Mouse (Mus musculus) neural tube, embryonic 15.5 days (tissue): ENCODE data around the gene Itpr2. TPM values are rescaled to one million over a fixed set of nuclear protein-coding genes. Genes with fewer than 3 reads are reported as not detected.
A peak's percentile ranks its signal among the peaks of the same experiment; 100 is the strongest.

Source experiments
- ATAC-seq: fragments of 200-750 bp; cut with Nextera tagmentation; 2 replicates; pipeline ENCODE4 v1.8.0; 2017; ENCODE audit warnings: mild to moderate bottlenecking, moderate TSS enrichment, moderate library complexity; ENCODE audit not compliant: low FRiP score
- H3K27ac ChIP-seq: fragments of 300-500 bp; sonication (generic); replicated peaks from 2 replicates; pipeline ENCODE4 v1.5.1; 2015; ENCODE audit warnings: mild to moderate bottlenecking, inconsistent platforms
- H3K27me3 ChIP-seq: fragments of 300-500 bp; sonication (generic); replicated peaks from 2 replicates; pipeline ENCODE4 v1.6.1; 2015; ENCODE audit warnings: inconsistent platforms
- H3K36me3 ChIP-seq: fragments of 300-500 bp; sonication (generic); 2 replicates; pipeline ENCODE4 v1.6.1; 2015; ENCODE audit warnings: inconsistent platforms
- H3K4me1 ChIP-seq: fragments of 300-500 bp; sonication (generic); 2 replicates; pipeline ENCODE4 v1.6.1; 2015; ENCODE audit warnings: inconsistent platforms
- H3K4me2 ChIP-seq: fragments of 300-500 bp; sonication (generic); 2 replicates; pipeline ENCODE4 v1.6.1; 2015; ENCODE audit warnings: inconsistent platforms, mild to moderate bottlenecking, moderate library complexity
- H3K4me3 ChIP-seq: fragments of 300-500 bp; sonication (generic); replicated peaks from 2 replicates; pipeline ENCODE4 v1.5.1; 2015; ENCODE audit warnings: mild to moderate bottlenecking, inconsistent platforms
- H3K9ac ChIP-seq: fragments of 300-500 bp; sonication (generic); replicated peaks from 2 replicates; pipeline ENCODE4 v1.6.1; 2015; ENCODE audit warnings: mild to moderate bottlenecking, inconsistent platforms
- H3K9me3 ChIP-seq: fragments of 300-500 bp; sonication (generic); replicated peaks from 2 replicates; pipeline ENCODE4 v1.6.1; 2016; ENCODE audit warnings: inconsistent platforms
- WGBS: fragments of 180-500 bp; shearing (Covaris S2); methylation state at CpG from one replicate; pipeline ENCODE4 v1.1.7; 2015; ENCODE audit warnings: mixed read lengths; 5-methylcytosine and 5-hydroxymethylcytosine counted together
- polyA plus RNA-seq: library from polyadenylated mRNA; unstranded; fragments of >200 nt; fragmentation: Nextera tagmentation; extraction: Ambion mirVana; gene quantifications from 2 replicates; pipeline ENCODE4 v1.2.1, GENCODE M21; 2015

Gene Itpr2
- polyA plus RNA-seq, 1 experiment from 2014 or later = 9.0 TPM

DNA sequence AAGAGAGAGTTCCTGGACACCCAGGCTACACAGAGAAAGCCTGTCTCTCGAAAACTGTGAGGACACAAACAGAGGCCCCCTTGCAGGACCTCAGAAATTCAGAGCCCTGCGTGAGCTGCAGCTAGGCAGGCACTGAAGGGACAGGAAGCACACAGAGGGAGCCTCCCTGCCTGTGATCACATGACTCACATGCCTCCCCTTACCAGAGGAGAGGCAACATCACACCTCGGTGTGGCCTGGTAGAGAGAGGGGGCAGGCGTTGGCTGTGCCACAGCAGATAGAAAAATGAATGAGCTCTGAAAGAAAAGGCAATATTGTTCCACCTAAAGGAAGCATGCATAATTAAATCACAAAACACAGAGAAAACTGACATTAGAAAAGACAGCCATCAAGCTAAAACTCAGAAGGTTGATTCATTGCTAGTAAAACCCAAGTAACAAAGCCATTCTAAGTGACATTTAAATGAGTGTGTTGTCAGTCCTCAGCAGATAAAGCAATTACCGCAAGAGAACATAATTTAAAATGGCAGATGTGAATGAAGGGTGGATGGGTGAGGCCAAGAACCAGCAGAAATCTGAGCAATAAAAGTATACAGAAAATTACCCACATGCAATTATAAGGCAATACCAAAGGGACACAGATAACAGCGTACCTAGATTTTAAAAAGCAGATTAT lies 114.8 kb downstream of the Itpr2 start:
- H3K9ac ChIP-seq = no peak overlapping the region
- H3K4me3 ChIP-seq = no peak overlapping the region
- ATAC-seq = 0 out of 2 replicates have a peak, but pooled peaks have one; percentile 41
- H3K36me3 ChIP-seq = no peaks in the 10 kb centered on the region
- no peak overlapping the region for H3K4me2 ChIP-seq
- no peak overlapping the region for H3K27ac ChIP-seq
- WGBS = 19% methylated on average over 6 of the region's 6 CpGs
- 0 out of 2 replicates have a peak, but pooled peaks cover 4% of the 10 kb centered on the region for H3K4me1 ChIP-seq
- H3K27me3 ChIP-seq = no peaks in the 10 kb centered on the region
- no peaks in the 10 kb centered on the region for H3K9me3 ChIP-seq

DNA sequence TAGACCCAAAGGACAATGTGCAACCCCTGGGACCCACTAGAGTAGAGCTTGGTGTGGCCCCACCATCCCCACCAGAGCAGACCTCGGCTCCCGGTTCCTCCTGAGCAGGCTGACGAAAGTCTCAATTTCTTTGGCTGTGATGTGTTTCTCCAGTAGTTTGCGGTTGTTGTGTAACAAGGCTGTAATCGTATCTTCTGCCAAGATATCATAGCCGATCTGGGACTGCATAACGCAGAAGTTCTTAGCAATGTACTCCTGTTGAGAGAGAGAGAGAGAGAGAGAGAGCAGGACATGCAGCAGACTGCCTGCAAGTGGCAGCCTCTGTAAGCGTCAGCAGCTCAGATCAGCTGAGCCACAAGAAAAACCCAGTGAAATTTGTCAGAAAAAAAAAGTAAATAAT lies 122.8 kb downstream of the Itpr2 start:
- ATAC-seq = no peak
- H3K36me3 ChIP-seq = no peaks in the 10 kb centered on the region
- no peak overlapping the region for H3K4me3 ChIP-seq
- no peaks in the 10 kb centered on the region for H3K27me3 ChIP-seq
- no peaks in the 10 kb centered on the region for H3K9me3 ChIP-seq
- no peak overlapping the region for H3K9ac ChIP-seq
- WGBS = 84% methylated on average over 8 of the region's 8 CpGs
- H3K4me1 ChIP-seq = no peaks in the 10 kb centered on the region
- no peak overlapping the region for H3K4me2 ChIP-seq
- no peak overlapping the region for H3K27ac ChIP-seq

DNA sequence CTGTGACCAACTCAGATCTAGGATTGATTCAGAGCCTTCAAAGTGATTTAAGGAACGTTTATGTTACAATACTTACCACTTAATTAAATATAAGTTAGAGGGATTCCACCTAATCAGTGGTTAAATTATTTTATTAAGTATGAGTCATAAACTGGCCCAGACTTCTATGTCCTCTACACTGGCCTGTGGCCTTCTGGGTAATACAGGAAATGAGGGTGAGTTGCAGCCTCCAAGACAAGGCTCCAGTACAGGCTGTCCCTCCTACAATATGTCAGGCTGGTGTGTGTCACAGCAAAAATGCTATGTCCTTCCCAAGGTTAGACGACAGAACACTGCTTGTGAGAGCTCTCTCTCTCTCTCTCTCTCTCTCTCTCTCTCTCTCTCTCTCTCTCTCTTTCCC lies 130.5 kb downstream of the Itpr2 start:
- H3K4me3 ChIP-seq = no peak overlapping the region
- H3K36me3 ChIP-seq = no peaks in the 10 kb centered on the region
- H3K27me3 ChIP-seq = no peaks in the 10 kb centered on the region
- no peak overlapping the region for H3K4me2 ChIP-seq
- no peak overlapping the region for H3K9ac ChIP-seq
- no peak for ATAC-seq
- WGBS = 74% methylated on average over 2 of the region's 2 CpGs
- no peak overlapping the region for H3K27ac ChIP-seq
- H3K4me1 ChIP-seq = no peaks in the 10 kb centered on the region
- H3K9me3 ChIP-seq = no peaks in the 10 kb centered on the region

DNA sequence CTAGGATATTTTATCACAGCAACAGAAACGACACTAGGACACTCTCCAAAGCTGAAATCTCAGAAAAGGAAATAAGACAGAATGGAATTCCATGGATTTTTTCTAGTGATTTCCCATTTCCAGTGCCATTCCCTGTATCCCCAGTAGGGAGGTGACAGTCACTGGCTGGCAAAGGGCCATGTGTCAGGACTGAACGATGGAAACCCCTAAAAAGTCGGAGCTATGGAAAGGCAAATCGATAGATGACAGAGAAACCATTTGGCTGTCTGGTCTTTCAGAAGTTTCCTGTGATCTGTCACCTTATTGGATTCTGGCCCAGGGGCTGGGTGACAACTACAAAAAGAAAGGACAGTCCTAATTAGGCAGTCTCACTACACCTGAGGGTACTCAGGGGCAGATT lies 135.8 kb downstream of the Itpr2 start:
- no peak overlapping the region for H3K9ac ChIP-seq
- no peaks in the 10 kb centered on the region for H3K36me3 ChIP-seq
- no peak for ATAC-seq
- H3K4me1 ChIP-seq = no peaks in the 10 kb centered on the region
- 86% methylated on average over 4 of the region's 4 CpGs for WGBS
- H3K27ac ChIP-seq = no peak overlapping the region
- H3K4me3 ChIP-seq = no peak overlapping the region
- no peaks in the 10 kb centered on the region for H3K27me3 ChIP-seq
- H3K4me2 ChIP-seq = no peak overlapping the region
- H3K9me3 ChIP-seq = no peaks in the 10 kb centered on the region

DNA sequence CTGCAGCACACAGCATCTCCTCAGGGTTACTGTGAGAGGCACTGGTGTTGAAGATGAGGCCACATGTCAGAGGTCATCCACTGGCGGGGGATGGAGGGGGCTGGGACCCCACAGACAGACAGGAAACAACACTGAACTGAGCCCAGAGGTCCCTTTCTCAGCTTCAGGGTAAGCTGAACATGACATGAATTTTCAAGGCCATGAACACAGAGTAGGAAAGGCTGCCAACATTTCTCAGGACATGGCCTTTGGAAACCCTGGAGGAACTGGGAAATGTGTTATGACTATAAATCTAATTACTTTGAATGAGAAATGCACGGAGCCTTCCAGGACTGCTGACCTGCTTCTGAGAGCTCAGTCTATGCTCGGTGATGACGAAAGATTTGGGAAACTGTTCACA lies 144.1 kb downstream of the Itpr2 start:
- Histone ChIP-seq H3K4me2 (no peak overlapping the region), H3K27me3 (no peaks in the 10 kb centered on the region), H3K4me1 (0 out of 2 replicates have a peak, but pooled peaks cover 3% of the 10 kb centered on the region), H3K4me3 (no peak overlapping the region), H3K36me3 (no peaks in the 10 kb centered on the region), H3K27ac (no peak overlapping the region), H3K9me3 (no peaks in the 10 kb centered on the region), H3K9ac (no peak overlapping the region)
- ATAC-seq = no peak
- 62% methylated on average over 4 of the region's 4 CpGs for WGBS

DNA sequence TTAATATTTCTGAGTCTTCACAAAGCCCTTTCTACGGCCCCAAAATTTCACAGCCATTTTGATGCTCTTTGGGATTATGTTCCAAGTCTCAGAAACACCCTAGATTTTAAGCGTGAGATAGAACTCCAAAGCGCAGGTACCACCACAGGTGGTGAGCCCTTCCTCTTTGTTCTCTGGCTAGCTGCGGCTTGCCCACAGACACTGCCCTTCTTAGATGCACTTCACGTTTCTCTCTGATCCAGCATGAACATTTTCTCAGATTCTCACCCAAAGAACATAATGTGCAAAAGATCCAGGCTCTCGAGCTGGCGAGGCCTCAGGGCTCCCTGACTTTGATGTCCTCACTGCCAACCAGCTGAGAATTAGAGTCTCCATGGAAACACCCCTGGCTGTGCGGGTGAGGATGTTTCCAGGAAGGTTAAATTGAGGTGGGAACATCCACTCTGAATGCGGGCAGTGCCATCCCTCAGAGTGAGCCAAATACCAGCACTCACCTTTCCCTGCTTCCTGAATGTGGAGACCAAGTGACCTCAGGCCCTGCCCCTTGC lies 149.7 kb downstream of the Itpr2 start:
- Histone ChIP-seq H3K27me3 (no peaks in the 10 kb centered on the region), H3K4me1 (no peaks in the 10 kb centered on the region), H3K9me3 (no peaks in the 10 kb centered on the region), H3K4me2 (no peak overlapping the region), H3K27ac (no peak overlapping the region), H3K36me3 (no peaks in the 10 kb centered on the region), H3K9ac (no peak overlapping the region), H3K4me3 (no peak overlapping the region)
- 62% methylated on average over 9 of the region's 9 CpGs for WGBS
- ATAC-seq = no peak

DNA sequence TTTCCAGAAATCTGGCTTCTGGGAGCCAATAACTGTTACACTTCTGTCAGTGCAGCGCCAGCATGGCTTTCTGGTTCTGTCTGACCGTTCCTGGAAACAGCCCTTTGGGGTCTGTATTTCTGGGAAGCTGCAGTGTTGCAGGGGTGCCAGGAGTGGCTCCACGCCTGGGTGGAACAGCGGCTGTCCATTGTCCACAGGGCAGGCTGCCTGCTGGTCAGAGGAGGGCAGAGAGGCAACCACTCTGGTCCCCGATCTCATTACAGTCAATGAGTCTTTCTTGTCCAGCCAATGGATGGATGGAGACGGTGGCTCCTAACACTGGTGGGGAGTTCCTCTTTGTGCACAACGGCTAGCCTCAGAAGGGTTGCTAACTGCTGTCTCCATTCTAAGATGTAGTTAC lies 150.2 kb downstream of the Itpr2 start:
- no peak overlapping the region for H3K4me2 ChIP-seq
- H3K4me3 ChIP-seq = no peak overlapping the region
- ATAC-seq = no peak
- WGBS = 83% methylated on average over 7 of the region's 7 CpGs
- no peaks in the 10 kb centered on the region for H3K36me3 ChIP-seq
- H3K4me1 ChIP-seq = no peaks in the 10 kb centered on the region
- H3K9me3 ChIP-seq = no peaks in the 10 kb centered on the region
- H3K27me3 ChIP-seq = no peaks in the 10 kb centered on the region
- no peak overlapping the region for H3K9ac ChIP-seq
- no peak overlapping the region for H3K27ac ChIP-seq

DNA sequence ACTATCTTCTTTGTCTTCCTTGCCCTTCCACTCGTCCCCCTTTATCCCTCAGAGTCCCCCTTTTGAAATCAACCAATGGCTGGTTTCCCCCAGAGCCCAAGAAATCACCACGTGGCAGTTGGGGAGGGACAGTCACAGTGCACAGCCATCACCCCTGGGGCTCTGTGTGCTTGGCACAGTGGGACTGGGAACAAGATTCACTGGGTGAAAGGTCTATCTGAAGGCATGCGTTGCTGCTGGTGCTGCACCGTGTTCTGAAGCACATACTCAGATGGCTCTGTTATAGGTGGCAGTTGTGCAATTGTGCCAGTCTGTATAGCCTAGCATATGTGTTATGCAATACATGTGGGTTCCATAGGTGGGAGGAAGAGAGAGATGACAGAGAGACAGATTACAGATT lies 154.5 kb downstream of the Itpr2 start:
- Histone ChIP-seq H3K27ac (no peak overlapping the region), H3K4me3 (no peak overlapping the region), H3K4me1 (peaks cover 15% of the 10 kb centered on the region), H3K9ac (no peak overlapping the region), H3K27me3 (no peaks in the 10 kb centered on the region), H3K4me2 (no peak overlapping the region), H3K9me3 (no peaks in the 10 kb centered on the region), H3K36me3 (no peaks in the 10 kb centered on the region)
- no peak for ATAC-seq
- WGBS = 58% methylated on average over 4 of the region's 4 CpGs

DNA sequence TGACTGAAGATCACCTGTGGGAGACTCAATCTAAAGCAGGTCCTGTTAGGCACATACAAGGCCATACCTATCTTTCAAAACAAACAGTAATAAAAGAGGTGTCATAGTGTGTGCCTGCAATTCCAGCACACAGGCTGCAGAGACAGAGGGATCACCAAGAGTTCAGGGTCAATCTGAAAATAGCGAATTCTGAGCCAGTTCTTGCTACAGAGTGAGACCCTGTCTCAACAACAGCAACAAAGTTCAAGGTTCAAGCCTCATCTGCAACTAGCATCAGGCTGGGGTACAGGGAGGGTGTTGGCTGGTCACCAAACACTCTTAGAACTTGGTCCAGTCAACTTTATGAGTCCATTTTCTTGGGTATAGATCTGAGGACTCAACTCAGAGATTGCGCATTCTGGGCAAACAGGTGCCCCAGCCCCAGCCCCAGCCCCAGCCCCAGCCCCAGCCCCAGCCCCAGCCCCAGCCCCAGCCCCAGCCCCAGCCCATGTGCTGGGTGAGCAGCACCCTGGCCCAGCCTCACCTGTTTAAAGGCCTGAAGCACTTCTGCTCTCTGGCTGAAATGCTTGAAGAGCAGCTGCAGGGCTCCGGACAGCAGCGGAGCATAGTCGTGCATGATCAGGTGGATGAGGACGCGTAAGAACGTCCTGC lies 155.4 kb downstream of the Itpr2 start:
- H3K27ac ChIP-seq = no peak overlapping the region
- H3K4me1 ChIP-seq = peaks cover 15% of the 10 kb centered on the region
- no peak overlapping the region for H3K4me3 ChIP-seq
- no peak overlapping the region for H3K4me2 ChIP-seq
- H3K9me3 ChIP-seq = no peaks in the 10 kb centered on the region
- H3K9ac ChIP-seq = no peak overlapping the region
- no peaks in the 10 kb centered on the region for H3K27me3 ChIP-seq
- WGBS = 91% methylated on average over 8 of the region's 8 CpGs
- H3K36me3 ChIP-seq = no peaks in the 10 kb centered on the region
- no peak for ATAC-seq

DNA sequence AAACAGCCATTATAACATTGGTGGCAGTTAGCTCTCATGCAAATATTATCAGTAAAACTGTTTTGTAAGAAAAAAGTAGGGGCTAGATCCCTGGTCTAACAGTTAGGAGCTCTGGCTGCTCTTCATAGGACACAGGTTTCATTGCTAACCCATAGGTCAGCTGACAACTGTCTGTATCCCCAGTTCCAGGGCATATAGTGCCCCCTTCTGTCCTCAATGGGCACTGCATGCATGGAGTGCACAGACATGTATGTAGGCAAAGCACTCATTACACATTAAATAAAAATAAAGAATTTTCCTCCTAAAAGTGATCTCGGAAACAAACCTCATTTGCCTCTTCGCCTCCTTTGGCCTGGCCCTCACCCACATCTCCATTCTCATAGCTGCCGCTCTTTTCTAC lies 157.3 kb downstream of the Itpr2 start:
- Histone ChIP-seq H3K9ac (no peak overlapping the region), H3K27me3 (no peaks in the 10 kb centered on the region), H3K4me2 (no peak overlapping the region), H3K4me1 (peaks cover 15% of the 10 kb centered on the region), H3K27ac (no peak overlapping the region), H3K36me3 (no peaks in the 10 kb centered on the region), H3K9me3 (no peaks in the 10 kb centered on the region), H3K4me3 (no peak overlapping the region)
- no peak for ATAC-seq
- 98% methylated on average over 3 of the region's 3 CpGs for WGBS

DNA sequence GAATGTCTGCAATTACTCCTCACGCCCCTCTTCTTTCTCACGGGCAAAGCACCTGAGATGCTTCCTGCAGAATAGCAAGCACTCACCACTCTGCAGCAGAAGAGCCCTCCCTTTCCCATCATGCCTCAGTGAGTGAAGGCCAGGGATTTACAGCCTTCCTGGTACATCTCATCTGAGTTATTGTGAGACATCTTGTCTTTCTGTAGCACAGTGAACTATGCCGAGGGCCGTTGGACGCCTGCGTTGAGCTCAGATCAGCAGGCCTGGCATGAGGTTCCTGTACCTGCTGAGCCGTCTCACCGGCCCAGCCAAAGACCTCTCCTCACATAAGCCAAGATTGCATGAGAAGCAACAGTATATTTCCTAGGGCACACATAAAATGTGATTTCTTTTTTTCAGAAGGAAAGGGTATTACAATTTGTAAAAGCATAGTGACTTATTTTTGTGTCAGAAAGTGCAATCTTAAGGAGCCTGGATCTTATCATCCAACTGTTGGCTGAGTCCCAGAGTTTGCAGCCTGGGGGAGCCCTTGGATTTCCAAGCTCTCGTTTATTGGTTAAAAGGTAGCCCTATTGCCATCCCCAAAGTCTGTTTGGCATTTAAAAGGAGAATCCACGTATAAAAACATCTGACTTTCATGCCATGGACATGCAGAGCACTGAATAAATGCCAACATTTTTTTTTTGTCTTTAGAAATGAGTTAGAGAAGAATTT lies 158.2 kb downstream of the Itpr2 start:
- Histone ChIP-seq H3K27ac (0 out of 2 replicates have a peak overlapping the region, but pooled peaks have one; percentile 34), H3K36me3 (no peaks in the 10 kb centered on the region), H3K27me3 (no peaks in the 10 kb centered on the region), H3K4me3 (no peak overlapping the region), H3K9me3 (no peaks in the 10 kb centered on the region), H3K9ac (no peak overlapping the region), H3K4me2 (no peak overlapping the region), H3K4me1 (peaks cover 15% of the 10 kb centered on the region)
- WGBS = 44% methylated on average over 10 of the region's 10 CpGs
- ATAC-seq = no peak

DNA sequence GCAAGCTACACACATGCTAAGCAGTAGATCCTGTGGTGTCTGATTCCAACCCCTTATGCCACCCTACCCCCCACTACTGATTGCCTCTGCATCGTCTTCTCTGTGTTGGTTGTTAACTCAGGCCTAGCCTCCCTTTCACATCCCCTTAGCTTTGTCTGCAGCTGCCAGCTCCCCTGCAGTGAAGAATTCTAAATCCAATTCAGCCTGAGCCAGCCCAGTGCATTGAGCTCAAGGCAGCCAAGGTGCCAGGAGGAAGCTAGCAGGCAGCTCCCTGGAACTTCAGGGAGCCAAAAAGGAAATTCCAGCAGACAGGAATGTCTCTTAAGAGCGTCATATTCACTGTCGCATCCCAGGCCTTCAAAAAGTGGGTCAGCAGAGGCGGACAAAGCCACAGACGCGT lies 159.0 kb downstream of the Itpr2 start:
- no peak overlapping the region for H3K4me3 ChIP-seq
- peaks cover 15% of the 10 kb centered on the region for H3K4me1 ChIP-seq
- no peaks in the 10 kb centered on the region for H3K36me3 ChIP-seq
- no peak for ATAC-seq
- no peaks in the 10 kb centered on the region for H3K9me3 ChIP-seq
- 16% methylated on average over 6 of the region's 6 CpGs for WGBS
- H3K4me2 ChIP-seq = no peak overlapping the region
- no peak overlapping the region; the same call in 1 of the 2 replicates for H3K27ac ChIP-seq
- no peaks in the 10 kb centered on the region for H3K27me3 ChIP-seq
- no peak overlapping the region for H3K9ac ChIP-seq
